Mouse (Mus musculus) left cerebral cortex, adult 6 months (tissue): ENCODE measurements around the gene Slc25a16. TPM values are rescaled to one million over a fixed set of nuclear protein-coding genes. Genes with fewer than 3 reads are reported as not detected.

ENCODE experiments used
- long read RNA-seq, 2 experiments: library from polyadenylated mRNA; unstranded; transcript quantifications; one replicate each; pipeline ENCODE4 v2.0.0; 2019 to 2020
- polyA plus RNA-seq: library from polyadenylated mRNA; unstranded; fragments of <200 nt; fragmentation: Nextera tagmentation; gene quantifications from 2 replicates; pipeline ENCODE4 v1.2.3, GENCODE M21; 2021

The Slc25a16 gene
- 5.4 and 23.3 TPM in 2 replicates for polyA plus RNA-seq
- long read RNA-seq, experiment 1, transcript Slc25a16-201 (9 exons, 3,145 nt): major isoform, 13 of 40 reads
- long read RNA-seq, experiment 1, partial matches to known transcripts: 26 of 40 reads
- long read RNA-seq, experiment 1, other reads (novel, unspliced or antisense): 0 of 40 reads
- long read RNA-seq, experiment 2, partial matches to known transcripts: 1 of 11 reads
- long read RNA-seq, experiment 2, other reads (novel, unspliced or antisense): 10 of 11 reads

GRCm38 (mm10) chr10:62919925-62920765 is at the start of gene Slc25a16:
Gene Slc25a16 (plus strand): TSS chr10:62920633.

GRCm38 (mm10) chr10:62908896-62909295 is 11.5 kb upstream of the Slc25a16 start, which contains the start of gene Tet1:
Gene Tet1 (minus strand): TSS chr10:62908996.

GRCm38 (mm10) chr10:62946738-62947471 is 26.5 kb downstream of the Slc25a16 start, which contains the start of gene Dna2:
Gene Dna2 (plus strand): TSS chr10:62947026.

GRCm38 (mm10) chr10:62980039-62980954 is 59.9 kb downstream of the Slc25a16 start, which contains the start of gene Rufy2:
Gene Rufy2 (plus strand): TSS chr10:62980223.

Other genes starting within 250 kb of the Slc25a16 start
- gene Stox1, start 194.5 kb upstream of the Slc25a16 start, polyA plus RNA-seq: 2.2 and 4.3 TPM in 2 replicates
- gene Ccar1, start 128.3 kb upstream of the Slc25a16 start, polyA plus RNA-seq: 13.9 and 17.1 TPM in 2 replicates
- gene Tet1, start 11.6 kb upstream of the Slc25a16 start, polyA plus RNA-seq: 5.1 and 6.4 TPM in 2 replicates
- 0.23 and 0.82 TPM in 2 replicates for gene Dna2, start 26.4 kb downstream of the Slc25a16 start, polyA plus RNA-seq
- 35.9 and 44.4 TPM in 2 replicates for gene Rufy2, start 59.6 kb downstream of the Slc25a16 start, polyA plus RNA-seq
- gene Hnrnph3, start 103.6 kb downstream of the Slc25a16 start, polyA plus RNA-seq: 17.5 and 23.0 TPM in 2 replicates
- gene Pbld2, start 103.7 kb downstream of the Slc25a16 start, polyA plus RNA-seq: 0.59 and 1.0 TPM in 2 replicates
- gene Pbld1, start 139.5 kb downstream of the Slc25a16 start, polyA plus RNA-seq: 0.98 and 1.2 TPM in 2 replicates
- gene Atoh7, start 179.0 kb downstream of the Slc25a16 start, polyA plus RNA-seq: 2.6 and 2.8 TPM in 2 replicates